Mouse (Mus musculus): Measurements from ENCODE around the gene 9830107B12Rik.

GRCm38 (mm10) chr17:48094820-48095680 is 51.0 kb downstream of the 9830107B12Rik start:
- TF ChIP-seq CTCF (conservative IDR thresholded peaks at IDR 0.05; ENCODE audit: low read length) (no peak), POU5F1 (IDR thresholded peaks at IDR 0.05; ENCODE audit: borderline replicate concordance, low read length) (no peak), NANOG (IDR thresholded peaks at IDR 0.05; ENCODE audit: borderline replicate concordance, low read length) (no peak)
